Mouse (Mus musculus) midbrain, postnatal 0 days (tissue): ENCODE results near the gene Ccser1. TPM values are rescaled to one million over a fixed set of nuclear protein-coding genes. Genes with fewer than 3 reads are reported as not detected.

Experiments
- ATAC-seq: fragments of 200-750 bp; cut with Nextera tagmentation; 2 replicates; pipeline ENCODE4 v1.8.0; 2017; ENCODE audit warnings: moderate number of reproducible peaks, mild to moderate bottlenecking, moderate TSS enrichment, moderate library complexity; ENCODE audit not compliant: low FRiP score
- DNase-seq: peaks from one replicate; pipeline ENCODE4 v3.0.0-alpha.2; 2015; ENCODE audit warnings: low spot score
- H3K27ac ChIP-seq: fragments of 300-500 bp; sonication (generic); 2 replicates; pipeline ENCODE4 v1.5.1; 2014; ENCODE audit warnings: low read depth, mild to moderate bottlenecking, low read length, mixed read lengths
- H3K27me3 ChIP-seq: fragments of 300-500 bp; sonication (generic); 2 replicates; pipeline ENCODE4 v1.6.1; 2014; ENCODE audit warnings: low read length, control low read depth, mixed read lengths; ENCODE audit not compliant: insufficient read depth
- H3K36me3 ChIP-seq: fragments of 300-500 bp; sonication (generic); 2 replicates; pipeline ENCODE4 v1.6.1; 2014; ENCODE audit warnings: low read length, control low read depth, mixed read lengths; ENCODE audit not compliant: insufficient read depth
- H3K4me1 ChIP-seq: fragments of 300-500 bp; sonication (generic); 2 replicates; pipeline ENCODE4 v1.6.1; 2014; ENCODE audit warnings: mild to moderate bottlenecking, control low read depth, antibody characterized with exemption, low read length, mixed read lengths; ENCODE audit not compliant: insufficient read depth
- H3K4me2 ChIP-seq: fragments of 300-500 bp; sonication (generic); 2 replicates; pipeline ENCODE4 v1.6.1; 2014; ENCODE audit warnings: low read depth, mild to moderate bottlenecking, low read length, mixed read lengths; ENCODE audit not compliant: poor library complexity, severe bottlenecking
- H3K4me3 ChIP-seq: fragments of 300-500 bp; sonication (generic); 2 replicates; pipeline ENCODE4 v1.5.1; 2014; ENCODE audit warnings: low read depth, mild to moderate bottlenecking, low read length, moderate library complexity
- H3K9ac ChIP-seq: fragments of 300-500 bp; sonication (generic); replicated peaks from 2 replicates; pipeline ENCODE4 v1.6.1; 2014; ENCODE audit warnings: mild to moderate bottlenecking, low read length, moderate library complexity, mixed read lengths; ENCODE audit not compliant: poor library complexity, severe bottlenecking
- H3K9me3 ChIP-seq: fragments of 300-500 bp; sonication (generic); 2 replicates; pipeline ENCODE4 v1.6.1; 2016; ENCODE audit warnings: low read length, control low read depth
- CTCF ChIP-seq: IDR thresholded peaks from 2 replicates; pipeline ENCODE4 v1.5.1; 2016; ENCODE audit warnings: antibody characterized with exemption, mild to moderate bottlenecking
- WGBS: fragments of 180-500 bp; shearing (Covaris S2); extraction: QIAGEN DNeasy Blood & Tissue Kit; methylation state at CpG from one replicate; pipeline ENCODE4 v1.1.7; 2014; 5-methylcytosine and 5-hydroxymethylcytosine counted together
- polyA plus RNA-seq: library from polyadenylated mRNA; unstranded; fragments of >200 nt; fragmentation: Nextera tagmentation; extraction: Ambion mirVana; gene quantifications from 2 replicates; pipeline ENCODE4 v1.2.1, GENCODE M21; 2015
- total RNA-seq: library from RNA; depleted of rRNA; stranded (reverse); fragments of >200 nt; gene quantifications from 2 replicates; pipeline ENCODE4 v1.2.3, GENCODE M21; 2014

Ccser1 gene
- total and polyA plus RNA-seq, 2 experiments from 2014 or later: 13.9 to 51.4 TPM

GRCm38 (mm10) chr6:61567967-61568366 is 387.8 kb downstream of the Ccser1 start:
- no peak for TF ChIP-seq CTCF

GRCm38 (mm10) chr6:61581696-61582095 is 401.6 kb downstream of the Ccser1 start:
- no peak overlapping the region for H3K4me2 ChIP-seq
- no peak for ATAC-seq

More at GRCm38 (mm10) chr6:61567967-61568366, 387.8 kb downstream of the Ccser1 start:
- Histone ChIP-seq H3K9ac (no peak overlapping the region), H3K27me3 (no peaks in the 10 kb centered on the region), H3K4me2 (no peak overlapping the region), H3K36me3 (no peaks in the 10 kb centered on the region), H3K4me3 (no peak overlapping the region), H3K4me1 (no peaks in the 10 kb centered on the region), H3K27ac (no peak overlapping the region), H3K9me3 (no peaks in the 10 kb centered on the region)
- DNase-seq: no peak
- no peak for ATAC-seq
- WGBS: 83% methylated on average over 8 of the region's 8 CpGs

GRCm38 (mm10) chr6:61588999-61589398 is 408.9 kb downstream of the Ccser1 start:
- WGBS: 57% methylated on average over 2 of the region's 2 CpGs
- Histone ChIP-seq H3K4me1 (no peaks in the 10 kb centered on the region), H3K4me2 (no peak overlapping the region), H3K4me3 (no peak overlapping the region), H3K9ac (no peak overlapping the region), H3K9me3 (no peaks in the 10 kb centered on the region), H3K27ac (no peak overlapping the region), H3K36me3 (no peaks in the 10 kb centered on the region), H3K27me3 (no peaks in the 10 kb centered on the region)
- ATAC-seq: no peak
- TF ChIP-seq CTCF: no peak
- DNase-seq: no peak

More at GRCm38 (mm10) chr6:61581696-61582095, 401.6 kb downstream of the Ccser1 start:
- Histone ChIP-seq H3K27ac (no peak overlapping the region), H3K9me3 (no peaks in the 10 kb centered on the region), H3K4me1 (no peaks in the 10 kb centered on the region), H3K27me3 (no peaks in the 10 kb centered on the region), H3K36me3 (no peaks in the 10 kb centered on the region), H3K9ac (no peak overlapping the region), H3K4me3 (no peak overlapping the region)
- no peak for TF ChIP-seq CTCF
- DNase-seq: no peak

GRCm38 (mm10) chr6:61601911-61602310 is 421.8 kb downstream of the Ccser1 start:
- Histone ChIP-seq H3K27ac (no peak overlapping the region), H3K9ac (no peak overlapping the region), H3K4me3 (no peak overlapping the region), H3K4me1 (no peaks in the 10 kb centered on the region), H3K36me3 (no peaks in the 10 kb centered on the region), H3K27me3 (no peaks in the 10 kb centered on the region), H3K9me3 (no peaks in the 10 kb centered on the region), H3K4me2 (no peak overlapping the region)
- DNase-seq: no peak
- WGBS: 27% methylated on average over 5 of the region's 5 CpGs
- no peak for ATAC-seq
- no peak for TF ChIP-seq CTCF

- H3K27me3 ChIP-seq: no peaks in the 10 kb centered on the region
- H3K9ac ChIP-seq: no peak overlapping the region
- DNase-seq (peak; percentile 32), ATAC-seq (no peak)
- no peak overlapping the region for H3K4me2 ChIP-seq
- TF ChIP-seq CTCF: no peak
- no peaks in the 10 kb centered on the region for H3K4me1 ChIP-seq
- H3K4me3 ChIP-seq: no peak overlapping the region
- no peak overlapping the region for H3K27ac ChIP-seq
- WGBS: 76% methylated on average over 4 of the region's 4 CpGs
- no peaks in the 10 kb centered on the region for H3K9me3 ChIP-seq
- no peaks in the 10 kb centered on the region for H3K36me3 ChIP-seq
Observed at GRCm38 (mm10) chr6:61614920-61615319, 434.8 kb downstream of the Ccser1 start.

GRCm38 (mm10) chr6:61621707-61622106 is 441.6 kb downstream of the Ccser1 start:
- DNase-seq: no peak
- 87% methylated on average over 3 of the region's 3 CpGs for WGBS

More at GRCm38 (mm10) chr6:61621707-61622106, 441.6 kb downstream of the Ccser1 start:
- Histone ChIP-seq H3K9ac (no peak overlapping the region), H3K27me3 (no peaks in the 10 kb centered on the region), H3K36me3 (no peaks in the 10 kb centered on the region), H3K9me3 (no peaks in the 10 kb centered on the region), H3K27ac (no peak overlapping the region), H3K4me1 (no peaks in the 10 kb centered on the region), H3K4me3 (no peak overlapping the region), H3K4me2 (no peak overlapping the region)
- no peak for ATAC-seq
- TF ChIP-seq CTCF: no peak
